Mouse (Mus musculus) midbrain, embryonic 11.5 days (tissue): ENCODE measurements around the gene Ripor3. TPM values are rescaled to one million over a fixed set of nuclear protein-coding genes. Genes with fewer than 3 reads are reported as not detected.

Experiments
- ATAC-seq: fragments of 200-750 bp; cut with Nextera tagmentation; 2 replicates; pipeline ENCODE4 v1.8.0; 2017; ENCODE audit warnings: moderate TSS enrichment, moderate library complexity; ENCODE audit not compliant: low FRiP score
- DNase-seq: peaks from one replicate; pipeline ENCODE4 v3.0.0; 2015; ENCODE audit warnings: low spot score; ENCODE audit errors: missing footprints
- H3K27ac ChIP-seq: fragments of 300-500 bp; sonication (generic); 2 replicates; pipeline ENCODE4 v1.5.1; 2014; ENCODE audit warnings: low read depth, low read length
- H3K27me3 ChIP-seq: fragments of 300-500 bp; sonication (generic); 2 replicates; pipeline ENCODE4 v1.6.1; 2014; ENCODE audit warnings: mild to moderate bottlenecking, low read length, moderate library complexity, mixed read lengths; ENCODE audit not compliant: control insufficient read depth, insufficient read depth
- H3K36me3 ChIP-seq: fragments of 300-500 bp; sonication (generic); 2 replicates; pipeline ENCODE4 v1.6.1; 2014; ENCODE audit warnings: mild to moderate bottlenecking, low read length, moderate library complexity, mixed read lengths; ENCODE audit not compliant: control insufficient read depth, insufficient read depth
- H3K4me1 ChIP-seq: fragments of 300-500 bp; sonication (generic); 2 replicates; pipeline ENCODE4 v1.6.1; 2014; ENCODE audit warnings: low read length; ENCODE audit not compliant: control insufficient read depth, insufficient read depth
- H3K4me2 ChIP-seq: fragments of 300-500 bp; sonication (generic); 2 replicates; pipeline ENCODE4 v1.6.1; 2014; ENCODE audit warnings: mild to moderate bottlenecking, moderate library complexity
- H3K4me3 ChIP-seq: fragments of 300-500 bp; sonication (generic); 2 replicates; pipeline ENCODE4 v1.5.1; 2014; ENCODE audit warnings: low read depth, low read length
- H3K9ac ChIP-seq: fragments of 300-500 bp; sonication (generic); 2 replicates; pipeline ENCODE4 v1.6.1; 2014; ENCODE audit warnings: low read length
- H3K9me3 ChIP-seq: fragments of 300-500 bp; sonication (generic); 2 replicates; pipeline ENCODE4 v1.6.1; 2016; ENCODE audit warnings: low read length; ENCODE audit not compliant: control insufficient read depth
- WGBS: fragments of 180-500 bp; shearing (Covaris S2); extraction: QIAGEN DNeasy Blood & Tissue Kit; methylation state at CpG from one replicate; pipeline ENCODE4 v1.1.7; 2014; 5-methylcytosine and 5-hydroxymethylcytosine counted together
- polyA plus RNA-seq: library from polyadenylated mRNA; unstranded; fragments of >200 nt; fragmentation: Nextera tagmentation; extraction: Ambion mirVana; gene quantifications from 2 replicates; pipeline ENCODE4 v1.2.1, GENCODE M21; 2014

Gene Ripor3
- polyA plus RNA-seq, 1 experiment from 2014 or later: 0.57 TPM

DNA sequence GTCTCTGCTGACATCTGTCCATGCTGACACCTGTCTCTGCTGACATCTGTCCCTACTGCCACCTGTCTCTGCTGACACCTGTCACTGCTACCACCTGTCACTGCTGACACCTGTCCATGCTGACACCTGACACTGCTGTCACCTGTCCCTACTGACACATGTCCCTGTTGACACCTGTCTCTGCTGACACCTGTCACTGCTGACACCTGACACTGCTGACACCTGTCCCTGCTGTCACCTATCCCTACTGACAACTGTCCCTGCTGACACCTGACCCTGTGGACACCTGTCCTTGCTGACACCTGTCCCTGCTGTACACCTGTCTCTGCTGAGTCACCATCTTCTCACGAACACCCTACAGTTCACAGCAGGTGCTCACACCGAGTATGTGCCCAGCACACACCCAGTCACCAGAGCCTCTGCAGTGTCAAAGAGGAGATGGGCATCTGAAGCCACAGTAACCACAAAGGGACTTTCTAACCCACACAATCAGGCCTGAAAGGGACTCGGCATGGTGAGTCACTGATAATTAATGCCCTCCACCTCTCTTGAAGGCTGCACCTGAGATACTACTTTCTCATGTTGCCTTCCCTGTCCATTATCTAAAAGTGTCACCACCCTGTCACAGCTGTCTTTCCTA is 13.5 kb upstream of the Ripor3 start:
- ATAC-seq (no peak), DNase-seq (no peak)
- WGBS: 71% methylated on average over 3 of the region's 3 CpGs
- H3K36me3 ChIP-seq: no peaks in the 10 kb centered on the region
- no peak overlapping the region for H3K27ac ChIP-seq
- no peaks in the 10 kb centered on the region for H3K4me1 ChIP-seq
- H3K9ac ChIP-seq: no peak overlapping the region
- no peak overlapping the region for H3K4me3 ChIP-seq
- no peaks in the 10 kb centered on the region for H3K27me3 ChIP-seq
- H3K9me3 ChIP-seq: peaks cover 2% of the 10 kb centered on the region; the same call in 1 of the 2 replicates
- no peak overlapping the region for H3K4me2 ChIP-seq

DNA sequence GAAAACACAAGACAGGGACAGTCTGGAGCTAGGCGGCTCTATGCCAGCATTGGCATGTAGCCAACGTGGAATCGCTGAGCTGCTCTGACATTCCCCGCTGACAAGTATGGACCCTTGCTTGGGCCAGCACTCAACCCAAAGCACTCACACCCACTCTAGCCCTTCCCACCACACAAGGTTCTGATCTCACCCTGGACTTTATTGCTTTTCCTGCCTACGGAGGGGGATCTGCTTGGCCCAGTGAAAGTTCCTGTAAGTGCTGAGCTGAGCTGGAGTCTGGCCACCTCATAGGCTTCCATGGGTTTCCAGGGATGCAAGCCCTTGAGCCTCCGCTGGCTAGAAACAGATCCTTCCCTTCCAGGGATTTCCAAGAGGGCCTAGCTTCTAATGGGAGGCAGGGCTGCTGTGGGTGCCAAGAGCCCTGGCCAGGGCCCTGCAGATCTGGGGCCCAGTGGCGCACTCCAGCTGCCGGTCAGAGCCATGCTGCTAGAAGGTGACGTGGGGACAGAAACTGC is 8.8 kb upstream of the Ripor3 start:
- no peaks in the 10 kb centered on the region for H3K27me3 ChIP-seq
- H3K9me3 ChIP-seq: no peaks in the 10 kb centered on the region
- no peak overlapping the region for H3K27ac ChIP-seq
- no peak for DNase-seq
- no peak overlapping the region for H3K4me3 ChIP-seq
- H3K4me2 ChIP-seq: no peak overlapping the region
- H3K36me3 ChIP-seq: no peaks in the 10 kb centered on the region
- 91% methylated on average over 9 of the region's 9 CpGs for WGBS
- no peak overlapping the region for H3K9ac ChIP-seq
- no peaks in the 10 kb centered on the region; the same call in 1 of the 2 replicates for H3K4me1 ChIP-seq
- no peak for ATAC-seq

- 29% methylated on average over 5 of the region's 5 CpGs for WGBS
- H3K27me3 ChIP-seq: no peaks in the 10 kb centered on the region
- peak; percentile 95 for DNase-seq
- no peaks in the 10 kb centered on the region for H3K9me3 ChIP-seq
- ATAC-seq: no peak
- H3K4me3 ChIP-seq: no peak overlapping the region
- no peak overlapping the region for H3K4me2 ChIP-seq
- H3K27ac ChIP-seq: no peak overlapping the region
- H3K36me3 ChIP-seq: no peaks in the 10 kb centered on the region
- H3K4me1 ChIP-seq: no peaks in the 10 kb centered on the region; the same call in 1 of the 2 replicates
- H3K9ac ChIP-seq: no peak overlapping the region
Measured at GRCm38 (mm10) chr2:168016951-168017391, 6.6 kb upstream of the Ripor3 start.

DNA sequence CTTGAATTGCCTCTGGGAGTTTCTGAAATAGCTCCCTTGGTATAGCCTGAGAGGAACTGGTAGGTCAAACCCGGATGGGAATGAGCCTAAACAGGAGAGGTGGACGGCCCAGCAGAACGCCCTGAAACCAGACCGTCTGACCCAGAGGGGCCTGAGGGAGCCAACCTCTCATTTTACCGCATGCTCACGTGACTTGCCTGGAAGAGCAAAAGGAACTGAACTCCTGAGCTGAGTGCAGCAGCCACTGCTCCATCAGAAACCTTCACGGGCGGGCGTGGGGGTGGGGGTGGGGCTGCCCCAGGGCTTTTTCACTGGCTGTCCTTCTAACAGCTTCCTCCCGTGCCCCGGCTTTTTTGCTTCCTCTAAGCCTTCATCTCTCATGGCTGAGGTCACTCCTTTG is 475 bp upstream of the Ripor3 start:
- H3K4me3 ChIP-seq: no peak overlapping the region
- no peak overlapping the region for H3K9ac ChIP-seq
- WGBS: 57% methylated on average over 11 of the region's 11 CpGs
- no peak overlapping the region for H3K4me2 ChIP-seq
- H3K4me1 ChIP-seq: peaks cover 2% of the 10 kb centered on the region; the same call in 1 of the 2 replicates
- DNase-seq: no peak
- H3K36me3 ChIP-seq: no peaks in the 10 kb centered on the region
- H3K27ac ChIP-seq: no peak overlapping the region
- H3K27me3 ChIP-seq: no peaks in the 10 kb centered on the region
- no peak for ATAC-seq
- no peaks in the 10 kb centered on the region for H3K9me3 ChIP-seq

DNA sequence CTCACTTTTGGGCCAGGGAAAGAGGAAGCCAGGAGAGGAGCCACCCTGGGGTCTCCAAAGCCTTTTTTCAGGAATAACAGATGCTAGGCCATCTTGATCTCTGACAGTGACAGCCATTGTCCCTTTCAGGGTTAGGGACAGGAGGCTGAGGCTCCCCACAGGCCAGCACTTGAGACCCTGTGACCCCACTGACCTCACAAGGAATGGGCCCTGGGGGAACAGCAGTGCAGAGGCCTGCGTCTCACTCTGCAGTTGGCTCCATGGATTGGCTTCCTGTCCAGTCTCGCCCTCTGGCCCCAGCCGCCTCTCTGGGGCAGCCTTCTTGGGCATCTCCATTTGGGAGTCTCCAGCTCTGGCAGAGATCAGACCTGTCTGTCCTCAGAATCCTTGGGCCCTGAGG is 2.3 kb downstream of the Ripor3 start:
- DNase-seq (no peak), ATAC-seq (no peak)
- H3K9ac ChIP-seq: no peak overlapping the region
- H3K9me3 ChIP-seq: no peaks in the 10 kb centered on the region
- H3K27me3 ChIP-seq: no peaks in the 10 kb centered on the region
- no peaks in the 10 kb centered on the region for H3K36me3 ChIP-seq
- peaks cover 2% of the 10 kb centered on the region; the same call in 1 of the 2 replicates for H3K4me1 ChIP-seq
- H3K27ac ChIP-seq: no peak overlapping the region
- H3K4me3 ChIP-seq: no peak overlapping the region
- no peak overlapping the region for H3K4me2 ChIP-seq
- WGBS: 53% methylated on average over 3 of the region's 3 CpGs

DNA sequence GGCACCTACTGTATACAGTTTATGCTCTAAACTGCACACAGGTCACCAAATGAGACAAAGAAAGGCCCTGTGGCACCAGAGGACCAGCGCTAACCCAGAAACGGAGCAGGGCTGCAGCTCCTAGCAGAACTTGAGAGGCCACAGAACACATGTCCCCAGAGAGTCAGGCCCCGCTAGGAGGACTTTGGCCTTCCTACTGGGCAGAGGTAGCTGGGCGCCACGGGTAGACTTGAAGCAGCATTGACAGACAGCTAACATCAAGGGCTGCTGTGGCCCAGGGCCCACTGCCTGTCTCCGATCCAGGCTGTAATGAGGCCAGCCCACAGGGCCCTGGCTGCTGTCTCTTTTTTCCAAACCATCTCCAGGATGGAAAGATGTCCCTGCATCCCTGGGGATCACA is 3.9 kb downstream of the Ripor3 start:
- no peak overlapping the region for H3K4me2 ChIP-seq
- no peaks in the 10 kb centered on the region for H3K27me3 ChIP-seq
- peaks cover 2% of the 10 kb centered on the region; the same call in 1 of the 2 replicates for H3K4me1 ChIP-seq
- ATAC-seq (no peak), DNase-seq (no peak)
- H3K9ac ChIP-seq: no peak overlapping the region
- no peaks in the 10 kb centered on the region for H3K36me3 ChIP-seq
- H3K9me3 ChIP-seq: no peaks in the 10 kb centered on the region
- no peak overlapping the region for H3K4me3 ChIP-seq
- no peak overlapping the region for H3K27ac ChIP-seq
- WGBS: 87% methylated on average over 6 of the region's 6 CpGs

GRCm38 (mm10) chr2:168005616-168006015 is 4.8 kb downstream of the Ripor3 start:
- no peaks in the 10 kb centered on the region for H3K36me3 ChIP-seq
- WGBS: 58% methylated on average over 3 of the region's 3 CpGs
- no peaks in the 10 kb centered on the region for H3K27me3 ChIP-seq
- ATAC-seq (no peak), DNase-seq (no peak)
- no peaks in the 10 kb centered on the region for H3K9me3 ChIP-seq
- no peak overlapping the region for H3K9ac ChIP-seq
- H3K27ac ChIP-seq: no peak overlapping the region
- no peak overlapping the region for H3K4me3 ChIP-seq
- no peak overlapping the region for H3K4me2 ChIP-seq
- peaks cover 2% of the 10 kb centered on the region; the same call in 1 of the 2 replicates for H3K4me1 ChIP-seq

GRCm38 (mm10) chr2:168005005-168005404 is 5.4 kb downstream of the Ripor3 start:
- H3K4me2 ChIP-seq: no peak overlapping the region
- no peak overlapping the region for H3K27ac ChIP-seq
- no peaks in the 10 kb centered on the region for H3K9me3 ChIP-seq
- no peaks in the 10 kb centered on the region for H3K36me3 ChIP-seq
- no peak overlapping the region for H3K4me3 ChIP-seq
- 80% methylated on average over 3 of the region's 3 CpGs for WGBS
- peaks cover under 1% of the 10 kb centered on the region; the same call in 1 of the 2 replicates for H3K4me1 ChIP-seq
- no peak for ATAC-seq
- DNase-seq: no peak
- no peak overlapping the region for H3K9ac ChIP-seq
- H3K27me3 ChIP-seq: no peaks in the 10 kb centered on the region

- no peaks in the 10 kb centered on the region for H3K9me3 ChIP-seq
- no peaks in the 10 kb centered on the region for H3K36me3 ChIP-seq
- no peak overlapping the region for H3K9ac ChIP-seq
- WGBS: 60% methylated on average over 2 of the region's 2 CpGs
- no peak for ATAC-seq
- no peak overlapping the region for H3K4me3 ChIP-seq
- no peak overlapping the region for H3K4me2 ChIP-seq
- DNase-seq: no peak
- no peaks in the 10 kb centered on the region for H3K4me1 ChIP-seq
- no peak overlapping the region for H3K27ac ChIP-seq
- H3K27me3 ChIP-seq: no peaks in the 10 kb centered on the region
Measured at GRCm38 (mm10) chr2:168004369-168004768, 6.0 kb downstream of the Ripor3 start.
